Mouse (Mus musculus): ENCODE results near the gene Stat2. TPM values are rescaled to one million over a fixed set of nuclear protein-coding genes. Genes with fewer than 3 reads are reported as not detected.
A peak's percentile ranks its signal among the peaks of the same experiment; 100 is the strongest.

Gene Stat2
- polyA plus RNA-seq, 1 experiment from 2014 or later: 15.4 TPM

DNA sequence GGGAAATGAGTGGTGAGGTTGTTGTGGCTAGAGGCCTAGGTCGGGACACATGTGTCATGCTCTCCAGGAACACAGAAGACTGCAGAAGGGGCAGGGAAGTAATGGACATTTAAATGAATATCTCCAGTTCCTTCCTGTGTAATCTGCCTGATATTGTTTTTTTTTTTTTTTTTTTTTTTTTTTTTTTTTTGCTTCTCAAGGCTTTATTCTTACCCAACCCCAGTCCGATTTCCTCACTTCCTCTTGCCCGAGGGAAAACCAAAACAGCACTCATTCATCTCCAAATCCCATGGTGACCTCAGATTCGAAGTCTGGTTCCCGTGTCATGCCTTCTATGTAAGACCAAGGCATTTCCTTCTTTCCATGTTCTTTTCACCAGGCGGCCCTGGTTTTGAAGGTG is 27.9 kb downstream of the Stat2 start:
- DNase-seq (ENCODE audit: low spot score): no peak
- H3K9ac ChIP-seq (ENCODE audit: low read depth, low read length): no peak overlapping the region
- no peak for ATAC-seq (ENCODE audit: low FRiP score)

DNA sequence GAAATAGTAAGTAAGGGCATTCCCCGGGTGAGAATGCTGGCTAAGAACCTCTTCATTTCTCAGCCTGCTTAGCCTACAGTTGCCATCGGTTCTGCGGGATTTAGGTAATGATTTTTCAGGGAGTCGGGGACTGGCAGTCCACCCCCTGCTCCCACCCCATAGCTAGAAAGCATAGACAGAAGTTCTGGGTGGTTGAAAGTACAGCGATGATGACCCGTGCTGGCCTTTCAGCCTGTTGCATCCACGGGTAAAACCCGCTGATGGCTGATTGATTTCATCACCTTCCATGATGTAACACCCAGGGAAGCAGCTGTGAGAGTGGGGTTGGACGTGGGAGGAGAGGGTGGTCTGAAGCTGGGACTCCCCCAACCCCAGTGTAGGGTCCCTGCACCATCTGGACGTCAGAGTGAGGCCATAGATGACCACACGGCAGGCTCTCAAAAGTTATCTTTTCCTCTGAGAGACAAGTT is 28.4 kb downstream of the Stat2 start, which contains the start of gene Il23a:
TSS of gene Il23a (minus strand) at position 51 of the 470 bp plus-strand sequence.
- whole genome bisulfite sequencing: 78% methylated on average over 11 of the region's 11 CpGs
- Histone ChIP-seq H3K36me3 (ENCODE audit: control insufficient read depth, insufficient read depth, low read length) (no peaks in the 10 kb centered on the region), H3K27ac (ENCODE audit: low read depth, low read length) (no peak within 1 kb of the TSS), H3K4me2 (replicated peaks; ENCODE audit: low read depth, low read length) (no peak within 1 kb of the TSS), H3K4me1 (replicated peaks; ENCODE audit: control insufficient read depth, insufficient read depth, low read length) (0 out of 2 replicates have a peak, but pooled peaks cover 3% of the 10 kb centered on the region), H3K9ac (ENCODE audit: low read depth, low read length) (no peak within 1 kb of the TSS), H3K4me3 (ENCODE audit: low read depth, low read length) (no peak within 1 kb of the TSS), H3K27me3 (ENCODE audit: control insufficient read depth, insufficient read depth, low read length) (no peaks in the 10 kb centered on the region), H3K9me3 (ENCODE audit: control insufficient read depth, low read length) (no peaks in the 10 kb centered on the region)
- ATAC-seq (ENCODE audit: low FRiP score) (no peak), DNase-seq (ENCODE audit: low spot score) (no peak)

More for the DNA sequence above, 27.9 kb downstream of the Stat2 start:
- Histone ChIP-seq H3K27me3 (ENCODE audit: control insufficient read depth, insufficient read depth, low read length) (no peaks in the 10 kb centered on the region), H3K27ac (ENCODE audit: low read depth, low read length) (no peak overlapping the region), H3K36me3 (ENCODE audit: control insufficient read depth, insufficient read depth, low read length) (no peaks in the 10 kb centered on the region), H3K4me2 (replicated peaks; ENCODE audit: low read depth, low read length) (no peak overlapping the region), H3K4me3 (ENCODE audit: low read depth, low read length) (no peak overlapping the region), H3K4me1 (replicated peaks; ENCODE audit: control insufficient read depth, insufficient read depth, low read length) (0 out of 2 replicates have a peak, but pooled peaks cover 3% of the 10 kb centered on the region), H3K9me3 (ENCODE audit: control insufficient read depth, low read length) (no peaks in the 10 kb centered on the region)
- WGBS: 73% methylated on average over 6 of the region's 6 CpGs

DNA sequence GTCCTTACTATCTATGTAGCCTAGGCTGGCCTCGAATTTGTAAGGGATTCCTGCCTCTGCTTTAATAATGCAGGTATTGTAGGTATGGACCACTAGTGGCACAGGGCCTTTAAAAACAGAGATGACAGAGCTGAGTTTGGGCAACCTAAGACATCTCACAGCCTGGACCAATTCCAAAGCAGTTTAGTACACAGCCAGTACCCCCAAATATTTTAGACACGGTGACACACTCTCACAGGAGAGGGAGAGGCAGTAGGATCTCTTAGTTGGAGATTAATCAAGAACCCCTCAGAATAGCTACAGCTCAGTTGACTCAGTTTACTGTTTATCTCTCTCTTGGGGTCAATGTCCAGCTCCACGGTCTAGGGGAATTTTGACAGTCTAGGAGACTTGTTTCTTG is 32.0 kb downstream of the Stat2 start:
- WGBS: 42% methylated on average over 3 of the region's 3 CpGs
- peak overlapping the region; percentile 82 for H3K27ac ChIP-seq (ENCODE audit: low read depth, low read length)
- H3K36me3 ChIP-seq (ENCODE audit: control insufficient read depth, insufficient read depth, low read length): no peaks in the 10 kb centered on the region
- peaks cover 8% of the 10 kb centered on the region; the same call in 1 of the 2 replicates for H3K4me1 ChIP-seq (replicated peaks; ENCODE audit: control insufficient read depth, insufficient read depth, low read length)
- H3K4me3 ChIP-seq (ENCODE audit: low read depth, low read length): peak overlapping the region; percentile 60
- no peaks in the 10 kb centered on the region for H3K27me3 ChIP-seq (ENCODE audit: control insufficient read depth, insufficient read depth, low read length)
- peak overlapping the region; percentile 72 for H3K4me2 ChIP-seq (replicated peaks; ENCODE audit: low read depth, low read length)
- no peak for ATAC-seq (ENCODE audit: low FRiP score)
- peak overlapping the region; percentile 87 for H3K9ac ChIP-seq (ENCODE audit: low read depth, low read length)
- no peaks in the 10 kb centered on the region for H3K9me3 ChIP-seq (ENCODE audit: control insufficient read depth, low read length)
- DNase-seq (ENCODE audit: low spot score): peak; percentile 4

DNA sequence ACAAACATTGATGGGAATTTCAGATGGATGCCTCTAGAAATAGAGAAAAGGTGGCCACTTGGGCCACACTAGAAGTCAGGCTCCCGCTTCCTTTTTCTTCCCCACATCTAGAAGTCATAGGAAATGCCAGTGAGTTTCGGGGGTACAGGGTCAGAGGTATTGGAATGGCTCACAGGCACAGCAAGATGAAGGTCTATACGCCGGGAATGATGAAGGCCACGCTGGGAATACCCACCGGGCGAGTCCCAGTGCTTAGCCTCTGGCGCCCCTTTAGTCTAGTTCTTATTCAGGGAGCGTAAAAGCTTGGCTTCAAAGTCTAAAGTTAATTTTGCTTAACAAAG is 32.4 kb downstream of the Stat2 start:
- Histone ChIP-seq H3K36me3 (ENCODE audit: control insufficient read depth, insufficient read depth, low read length) (no peaks in the 10 kb centered on the region), H3K9ac (ENCODE audit: low read depth, low read length) (peak overlapping the region; percentile 87), H3K27me3 (ENCODE audit: control insufficient read depth, insufficient read depth, low read length) (no peaks in the 10 kb centered on the region), H3K4me3 (ENCODE audit: low read depth, low read length) (peak overlapping the region; percentile 60), H3K27ac (ENCODE audit: low read depth, low read length) (peak overlapping the region; percentile 82), H3K9me3 (ENCODE audit: control insufficient read depth, low read length) (no peaks in the 10 kb centered on the region), H3K4me2 (replicated peaks; ENCODE audit: low read depth, low read length) (peak overlapping the region; percentile 72), H3K4me1 (replicated peaks; ENCODE audit: control insufficient read depth, insufficient read depth, low read length) (peaks cover 8% of the 10 kb centered on the region; the same call in 1 of the 2 replicates)
- under 1% methylated on average over 9 of the region's 9 CpGs for WGBS
- DNase-seq (ENCODE audit: low spot score) (no peak), ATAC-seq (ENCODE audit: low FRiP score) (peak; percentile 69)

DNA sequence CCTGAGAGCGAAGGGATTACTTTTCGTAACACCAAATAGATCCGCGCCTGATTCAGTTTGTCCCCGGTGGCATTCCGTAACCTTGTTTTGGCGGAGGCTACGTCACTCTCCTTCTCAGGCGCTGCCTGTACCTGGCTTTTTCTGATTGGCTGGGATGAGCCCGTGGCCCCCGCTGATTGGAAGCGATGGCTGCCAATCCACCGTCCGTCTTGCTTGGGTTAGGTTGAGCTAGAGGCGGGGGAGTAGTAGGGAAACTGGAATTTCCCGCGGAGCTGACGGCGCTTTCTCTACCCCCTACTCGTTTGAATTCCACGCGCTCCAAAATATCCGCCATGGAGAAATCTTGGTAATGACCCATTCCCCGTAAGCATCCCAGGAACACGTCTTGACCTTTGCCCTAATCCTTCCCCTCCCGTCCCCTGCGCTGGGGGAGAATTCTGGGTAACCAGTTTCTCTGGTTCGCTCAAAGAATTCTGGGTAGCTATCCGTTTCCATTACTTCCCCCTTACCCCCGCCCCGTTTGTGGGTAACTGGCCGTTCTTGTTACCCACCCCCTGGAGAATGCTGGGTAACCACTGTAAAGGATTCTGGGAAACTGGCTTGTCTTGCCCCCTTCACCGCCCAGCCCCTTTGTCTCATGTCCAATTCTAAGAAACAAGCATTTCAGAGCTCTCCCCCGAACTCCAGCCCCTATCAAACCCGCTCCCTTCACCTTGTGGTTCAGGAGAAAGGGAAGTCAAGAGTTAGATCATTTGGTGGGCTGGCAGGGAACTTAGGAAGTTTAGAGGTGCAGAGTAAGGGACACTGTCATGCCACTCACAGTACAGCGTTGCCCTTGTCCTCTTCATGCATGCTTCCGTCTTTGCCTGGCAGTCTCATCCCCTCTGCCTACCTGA is 33.0 kb downstream of the Stat2 start, which contains the start of gene Pan2:
TSS of gene Pan2 (plus strand) at position 210 of the 896 bp plus-strand sequence.
- ATAC-seq (ENCODE audit: low FRiP score): peak; percentile 99
- 2% methylated on average over 37 of the region's 37 CpGs for WGBS
- Histone ChIP-seq H3K4me1 (replicated peaks; ENCODE audit: control insufficient read depth, insufficient read depth, low read length) (peaks cover 8% of the 10 kb centered on the region; the same call in 1 of the 2 replicates), H3K9me3 (ENCODE audit: control insufficient read depth, low read length) (no peaks in the 10 kb centered on the region), H3K36me3 (ENCODE audit: control insufficient read depth, insufficient read depth, low read length) (no peaks in the 10 kb centered on the region), H3K27me3 (ENCODE audit: control insufficient read depth, insufficient read depth, low read length) (no peaks in the 10 kb centered on the region), H3K4me2 (replicated peaks; ENCODE audit: low read depth, low read length) (peak within 1 kb of the TSS; percentile 72), H3K4me3 (ENCODE audit: low read depth, low read length) (peak within 1 kb of the TSS; percentile 60), H3K27ac (ENCODE audit: low read depth, low read length) (peak within 1 kb of the TSS; percentile 82), H3K9ac (ENCODE audit: low read depth, low read length) (peak within 1 kb of the TSS; percentile 87)
- DNase-seq (ENCODE audit: low spot score): peak; percentile 99

DNA sequence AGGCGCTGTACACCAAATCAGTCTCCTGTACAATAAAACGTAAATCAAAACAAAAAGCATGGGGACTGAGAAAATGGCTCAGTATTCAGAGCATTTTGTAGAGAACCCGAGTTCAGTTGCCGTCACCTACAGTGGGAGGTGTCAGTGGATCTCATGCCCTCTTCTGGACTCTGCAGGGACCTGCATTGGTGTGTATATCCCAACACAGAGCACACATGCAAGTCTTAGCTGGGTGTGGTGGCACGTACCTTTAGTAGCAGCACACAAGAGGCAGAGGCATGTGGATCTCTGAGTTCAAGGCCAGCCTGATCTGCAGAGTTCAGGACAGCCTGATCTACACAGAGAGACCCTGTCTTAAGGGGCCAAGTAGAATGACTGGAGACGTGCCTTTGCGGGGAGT is 39.3 kb downstream of the Stat2 start:
- ATAC-seq (ENCODE audit: low FRiP score): no peak
- Histone ChIP-seq H3K4me2 (replicated peaks; ENCODE audit: low read depth, low read length) (no peak overlapping the region), H3K27me3 (ENCODE audit: control insufficient read depth, insufficient read depth, low read length) (no peaks in the 10 kb centered on the region), H3K4me1 (replicated peaks; ENCODE audit: control insufficient read depth, insufficient read depth, low read length) (peaks cover under 1% of the 10 kb centered on the region; the same call in 1 of the 2 replicates), H3K9me3 (ENCODE audit: control insufficient read depth, low read length) (no peaks in the 10 kb centered on the region), H3K9ac (ENCODE audit: low read depth, low read length) (no peak overlapping the region), H3K36me3 (ENCODE audit: control insufficient read depth, insufficient read depth, low read length) (peaks cover 6% of the 10 kb centered on the region; the same call in 1 of the 2 replicates), H3K27ac (ENCODE audit: low read depth, low read length) (no peak overlapping the region), H3K4me3 (ENCODE audit: low read depth, low read length) (no peak overlapping the region)
- no peak for DNase-seq (ENCODE audit: low spot score)
- 91% methylated on average over 7 of the region's 7 CpGs for WGBS

DNA sequence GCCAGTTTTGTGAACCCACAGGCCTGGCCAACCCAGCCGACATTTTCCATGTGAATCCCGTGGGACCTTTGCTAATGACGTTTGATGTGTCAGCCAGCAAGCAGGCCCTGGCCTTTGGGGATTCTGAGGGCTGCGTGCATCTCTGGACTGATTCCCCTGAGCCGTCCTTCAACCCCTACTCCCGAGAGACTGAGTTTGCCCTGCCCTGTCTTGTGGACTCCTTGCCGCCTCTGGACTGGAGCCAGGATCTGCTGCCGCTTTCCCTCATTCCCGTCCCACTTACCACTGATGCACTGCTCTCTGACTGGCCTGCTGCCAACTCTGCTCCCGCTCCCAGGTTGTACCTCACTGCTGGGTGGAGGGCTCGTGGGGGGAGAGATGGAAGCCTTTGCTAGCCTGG is 39.8 kb downstream of the Stat2 start:
- 87% methylated on average over 11 of the region's 11 CpGs for WGBS
- Histone ChIP-seq H3K27me3 (ENCODE audit: control insufficient read depth, insufficient read depth, low read length) (no peaks in the 10 kb centered on the region), H3K36me3 (ENCODE audit: control insufficient read depth, insufficient read depth, low read length) (peaks cover 10% of the 10 kb centered on the region; the same call in 1 of the 2 replicates), H3K4me1 (replicated peaks; ENCODE audit: control insufficient read depth, insufficient read depth, low read length) (no peaks in the 10 kb centered on the region), H3K4me3 (ENCODE audit: low read depth, low read length) (no peak overlapping the region), H3K4me2 (replicated peaks; ENCODE audit: low read depth, low read length) (no peak overlapping the region), H3K9ac (ENCODE audit: low read depth, low read length) (no peak overlapping the region), H3K27ac (ENCODE audit: low read depth, low read length) (no peak overlapping the region), H3K9me3 (ENCODE audit: control insufficient read depth, low read length) (no peaks in the 10 kb centered on the region)
- DNase-seq (ENCODE audit: low spot score) (no peak), ATAC-seq (ENCODE audit: low FRiP score) (no peak)

DNA sequence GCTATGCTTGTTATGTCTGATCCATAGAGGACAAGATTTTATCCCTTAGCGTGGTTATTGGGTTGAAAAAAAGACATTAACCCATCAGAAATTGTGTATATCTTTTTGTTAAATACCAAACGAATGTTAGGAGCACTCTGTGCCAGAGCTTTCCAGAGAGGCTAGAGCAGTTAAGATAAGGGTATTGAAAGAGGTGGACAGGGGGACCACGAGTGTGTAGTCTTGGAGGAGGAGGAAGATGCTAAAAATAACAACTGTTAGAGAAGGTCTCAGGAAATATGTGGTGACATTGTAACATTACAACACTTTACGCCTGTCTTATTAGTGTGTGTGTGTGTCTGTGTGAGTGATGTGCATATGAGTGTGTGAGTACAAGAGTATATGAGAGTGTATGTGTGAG is 40.5 kb downstream of the Stat2 start:
- Histone ChIP-seq H3K9ac (ENCODE audit: low read depth, low read length) (no peak overlapping the region), H3K4me2 (replicated peaks; ENCODE audit: low read depth, low read length) (no peak overlapping the region), H3K9me3 (ENCODE audit: control insufficient read depth, low read length) (no peaks in the 10 kb centered on the region), H3K4me3 (ENCODE audit: low read depth, low read length) (no peak overlapping the region), H3K36me3 (ENCODE audit: control insufficient read depth, insufficient read depth, low read length) (peaks cover 13% of the 10 kb centered on the region; the same call in 1 of the 2 replicates), H3K27me3 (ENCODE audit: control insufficient read depth, insufficient read depth, low read length) (no peaks in the 10 kb centered on the region), H3K27ac (ENCODE audit: low read depth, low read length) (no peak overlapping the region), H3K4me1 (replicated peaks; ENCODE audit: control insufficient read depth, insufficient read depth, low read length) (no peaks in the 10 kb centered on the region)
- no peak for DNase-seq (ENCODE audit: low spot score)
- WGBS: 90% methylated on average over 4 of the region's 4 CpGs
- no peak for ATAC-seq (ENCODE audit: low FRiP score)
